Mouse (Mus musculus) spleen, adult 2 months (tissue): ENCODE measurements at regions not wholly inside any gene's neighbourhood (a gene's known extent, or its start where the extent isn't known, plus 50 kb on each side); places are given as distances from the start of the nearest gene placed in this dataset.

ENCODE experiments used
- CTCF ChIP-seq: fragments of 200-500 bp; IDR thresholded peaks from 2 replicates; pipeline ENCODE4 v1.5.1; 2011; ENCODE audit warnings: mild to moderate bottlenecking, inconsistent platforms; ENCODE audit not compliant: insufficient read depth, insufficient read length, insufficient replicate concordance; ENCODE audit errors: extremely low read depth
- POLR2A ChIP-seq: fragments of 200-500 bp; IDR thresholded peaks from 2 replicates; pipeline ENCODE4 v1.6.1; 2011; ENCODE audit warnings: low read depth, low read length, inconsistent platforms

- TF ChIP-seq POLR2A (no peak), CTCF (no peak)
Observed at GRCm38 (mm10) chr8:90762390-90762789, 54.8 kb downstream of the Gm19935 start.
